Mouse (Mus musculus) urinary bladder, postnatal 25 days (tissue): Measurements from ENCODE around the gene Tbx4.

Source experiments
- DNase-seq: peaks from one replicate; pipeline ENCODE4 v3.0.0; 2022; ENCODE audit warnings: low spot score

Tbx4 gene

GRCm38 (mm10) chr11:85909514-85909913, 23.3 kb downstream of the Tbx4 start:
- no peak for DNase-seq

- no peak for DNase-seq
Observed at GRCm38 (mm10) chr11:85910133-85910532, 23.9 kb downstream of the Tbx4 start.

- no peak for DNase-seq
Observed at GRCm38 (mm10) chr11:85913506-85913905, 27.3 kb downstream of the Tbx4 start.

GRCm38 (mm10) chr11:85917091-85917992, 31.1 kb downstream of the Tbx4 start:
- DNase-seq = no peak

- DNase-seq = no peak
Observed at GRCm38 (mm10) chr11:85917993-85918325, 31.7 kb downstream of the Tbx4 start.

- DNase-seq = no peak
Observed at GRCm38 (mm10) chr11:85918388-85918940, 32.2 kb downstream of the Tbx4 start.

- DNase-seq = peak; percentile 10
Observed at GRCm38 (mm10) chr11:85925294-85925743, 39.1 kb downstream of the Tbx4 start.

- DNase-seq = no peak
Observed at GRCm38 (mm10) chr11:85926287-85926764, 40.1 kb downstream of the Tbx4 start.

- no peak for DNase-seq
Observed at GRCm38 (mm10) chr11:85928106-85928505, 41.9 kb downstream of the Tbx4 start.

- no peak for DNase-seq
Observed at GRCm38 (mm10) chr11:85929651-85930050, 43.4 kb downstream of the Tbx4 start.

GRCm38 (mm10) chr11:85941785-85942570, 55.8 kb downstream of the Tbx4 start:
- DNase-seq = no peak

- no peak for DNase-seq
Observed at GRCm38 (mm10) chr11:85948765-85949164, 62.5 kb downstream of the Tbx4 start.

GRCm38 (mm10) chr11:85949749-85950148, 63.5 kb downstream of the Tbx4 start:
- no peak for DNase-seq

- DNase-seq = no peak
Observed at GRCm38 (mm10) chr11:85952538-85952937, 66.3 kb downstream of the Tbx4 start.

GRCm38 (mm10) chr11:85955611-85956010, 69.4 kb downstream of the Tbx4 start:
- no peak for DNase-seq

- DNase-seq = no peak
Observed at GRCm38 (mm10) chr11:85956422-85956821, 70.2 kb downstream of the Tbx4 start.

GRCm38 (mm10) chr11:85956950-85957778, 70.9 kb downstream of the Tbx4 start:
- no peak for DNase-seq

- no peak for DNase-seq
Observed at GRCm38 (mm10) chr11:85959837-85960236, 73.6 kb downstream of the Tbx4 start.

- no peak for DNase-seq
Observed at GRCm38 (mm10) chr11:85960273-85960672, 74.1 kb downstream of the Tbx4 start.

- DNase-seq = no peak
Observed at GRCm38 (mm10) chr11:85961498-85961897, 75.3 kb downstream of the Tbx4 start.
